Mouse (Mus musculus) A20 (cell line): ENCODE results near the gene Cdkn1b.

ENCODE experiments used
- DNase-seq: peaks from one replicate; pipeline ENCODE4 v3.0.0-alpha.2; 2011; ENCODE audit warnings: low read depth, low spot score

The Cdkn1b gene

DNA sequence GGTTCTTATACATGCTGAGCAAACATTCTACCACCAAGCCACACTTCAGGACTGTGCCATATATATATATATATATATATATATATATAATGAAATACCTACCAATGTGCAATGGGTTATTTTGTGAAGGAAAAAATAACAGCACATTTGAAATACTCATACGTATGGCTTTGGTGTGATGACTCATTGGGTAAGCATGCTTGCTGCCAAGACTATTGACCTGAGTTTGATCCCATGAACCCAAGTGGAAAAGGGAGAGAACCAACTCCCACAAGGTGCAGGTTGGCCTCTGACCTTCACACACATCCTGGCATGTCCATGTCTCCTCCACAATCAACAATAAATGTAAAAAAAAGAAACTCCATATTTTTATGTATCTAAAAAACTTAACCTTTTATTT, 48.1 kb downstream of the Cdkn1b start:
- no peak for DNase-seq

DNA sequence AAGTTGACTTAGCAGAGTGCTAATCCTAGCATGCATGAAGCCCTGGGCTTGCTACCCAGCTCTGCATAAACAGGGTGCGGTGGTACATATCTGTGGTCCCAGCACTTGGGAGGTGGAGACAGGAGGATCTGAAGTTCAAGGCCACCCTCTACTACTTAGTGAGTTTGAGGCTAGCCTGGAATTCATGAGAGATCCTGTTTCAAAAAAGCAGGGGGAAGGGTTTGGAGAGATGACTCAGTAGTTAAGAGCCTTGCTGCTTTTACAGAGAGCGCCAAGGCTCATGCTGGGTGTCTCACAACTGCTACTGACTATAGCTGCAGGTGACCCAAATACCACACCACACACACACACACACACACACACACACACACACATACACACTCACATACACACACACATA, 49.3 kb downstream of the Cdkn1b start:
- no peak for DNase-seq

DNA sequence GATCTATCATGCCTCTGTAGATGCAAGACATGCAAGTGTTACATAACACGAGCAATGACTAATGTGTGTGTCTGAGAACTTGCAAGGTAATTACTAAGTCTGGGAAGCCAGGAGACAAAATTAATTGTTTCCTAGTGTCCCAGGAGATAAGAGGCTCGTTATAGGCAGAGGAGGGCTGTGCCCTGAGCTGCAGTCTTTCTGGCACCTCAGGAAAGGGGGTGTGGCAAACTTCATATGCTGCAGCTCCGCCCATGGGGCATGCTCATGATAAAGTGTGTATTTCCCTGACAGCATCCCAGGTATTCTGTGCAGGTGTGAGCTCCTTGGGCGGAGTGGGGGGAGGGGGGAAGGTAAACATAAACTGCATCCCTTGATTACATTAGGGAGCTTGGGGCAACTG, 51.9 kb downstream of the Cdkn1b start:
- no peak for DNase-seq
